Mouse (Mus musculus): ENCODE results near the gene Alyref. TPM values are rescaled to one million over a fixed set of nuclear protein-coding genes. Genes with fewer than 3 reads are reported as not detected.
A peak's percentile ranks its signal among the peaks of the same experiment; 100 is the strongest.
"Not testable (repeated sequence)": the region's sequence is repeated elsewhere in the genome, so short reads cannot be mapped to it uniquely, and the experiment has no call there.

Alyref gene
- total RNA-seq, 4 experiments from 2014 or later: 20.1 to 40.8 (median 35.8) TPM

DNA sequence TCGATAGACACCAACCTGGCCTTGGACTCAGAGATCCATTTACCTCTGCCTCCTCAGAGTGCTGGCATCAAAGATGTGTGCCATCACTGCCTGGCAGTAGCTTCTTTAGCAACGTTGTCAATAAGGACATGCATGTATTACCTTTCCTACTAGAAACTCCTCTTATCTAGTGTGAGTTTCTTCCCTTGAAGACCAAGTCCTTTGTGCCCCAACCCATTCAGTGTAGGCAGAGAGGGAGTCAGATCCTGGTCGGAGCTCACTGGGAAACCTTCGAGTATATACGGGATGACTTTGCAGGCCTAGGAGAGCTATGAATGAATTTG is 23.9 kb downstream of the Alyref start:
- no peak for DNase-seq (ENCODE audit: low spot score in 2 of 2)

GRCm38 (mm10) chr11:120573585-120574277 is 24.4 kb downstream of the Alyref start:
- no peak for DNase-seq (ENCODE audit: low spot score in 2 of 2)

DNA sequence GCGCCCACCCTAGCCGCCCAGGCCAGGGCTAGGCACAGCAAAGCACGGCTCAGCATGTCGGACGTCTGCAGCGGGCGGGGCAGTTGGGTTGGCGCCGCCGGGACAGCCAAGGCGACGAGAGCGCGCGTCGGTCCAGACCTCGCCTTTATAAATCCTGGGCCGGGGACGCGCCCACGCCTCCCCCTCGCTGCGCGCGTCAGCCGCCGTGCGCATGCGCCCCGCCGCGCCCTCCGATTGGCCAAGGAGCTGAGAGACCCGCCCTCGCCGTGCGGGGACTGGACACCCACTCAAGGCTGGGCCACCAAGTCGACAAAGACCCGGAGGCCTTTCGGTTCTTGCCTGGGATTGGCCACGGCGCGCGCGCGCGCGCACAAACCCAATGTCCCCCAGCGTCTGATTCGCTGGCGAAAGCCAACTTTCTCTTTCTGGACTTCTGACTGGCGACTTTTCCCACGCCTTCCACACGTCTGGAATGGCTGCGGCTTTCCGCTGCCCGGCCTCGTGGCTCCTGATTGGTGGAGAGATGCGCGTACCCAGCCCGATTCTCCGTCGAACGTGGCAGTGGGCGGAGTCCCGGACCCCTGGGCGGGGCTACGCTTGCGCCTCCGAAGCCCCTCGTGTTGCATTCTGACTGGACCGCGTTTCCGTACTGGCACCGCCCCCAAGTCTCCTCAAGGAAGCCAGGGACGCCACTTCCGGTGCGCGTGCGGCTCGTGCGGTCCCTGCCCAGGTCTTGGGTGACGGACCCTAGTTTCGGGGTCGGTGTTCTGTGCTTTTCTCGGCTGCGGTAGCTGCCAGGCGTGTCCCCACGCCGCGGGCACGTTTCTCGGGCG is 25.2 kb downstream of the Alyref start, which contains the start of gene P4hb:
TSS of gene P4hb (minus strand) at position 502 of the 833 bp plus-strand sequence.
- DNase-seq (ENCODE audit: low spot score in 2 of 2): peak; percentile 100

GRCm38 (mm10) chr11:120572417-120572751 is 25.8 kb downstream of the Alyref start:
- no peak for DNase-seq (ENCODE audit: low spot score in 2 of 2)

DNA sequence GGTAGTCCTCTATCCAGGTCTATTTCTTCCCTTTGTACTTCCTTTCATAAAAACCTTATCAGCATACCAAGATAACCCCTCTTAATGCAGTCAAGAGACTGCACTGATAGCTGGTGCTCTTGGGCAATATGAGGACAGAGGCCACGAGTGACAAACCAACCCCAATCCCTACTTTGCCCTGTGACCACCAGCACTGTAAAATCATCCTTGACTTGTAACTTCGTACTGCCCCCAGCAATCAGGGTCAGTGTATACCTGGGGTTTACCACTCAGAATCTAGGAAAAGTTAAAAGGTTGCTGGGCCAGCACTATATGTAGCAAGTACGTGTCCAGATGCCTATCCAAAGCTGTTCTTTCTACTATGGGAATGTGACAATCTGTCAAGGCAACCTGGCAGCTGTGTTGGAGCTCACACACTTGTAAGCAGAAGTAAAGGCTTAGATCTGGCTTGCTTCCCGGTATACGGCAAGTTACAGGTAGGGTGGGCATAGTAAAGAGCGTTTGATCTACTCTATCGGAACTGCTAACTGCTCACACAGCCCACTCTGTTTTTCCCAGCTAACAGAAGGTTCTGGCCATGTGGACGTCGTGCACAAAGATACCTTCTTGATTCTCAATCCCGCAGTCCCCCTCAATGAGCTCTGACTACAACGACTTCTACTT is 26.3 kb downstream of the Alyref start:
- DNase-seq (ENCODE audit: low spot score in 2 of 2): no peak

DNA sequence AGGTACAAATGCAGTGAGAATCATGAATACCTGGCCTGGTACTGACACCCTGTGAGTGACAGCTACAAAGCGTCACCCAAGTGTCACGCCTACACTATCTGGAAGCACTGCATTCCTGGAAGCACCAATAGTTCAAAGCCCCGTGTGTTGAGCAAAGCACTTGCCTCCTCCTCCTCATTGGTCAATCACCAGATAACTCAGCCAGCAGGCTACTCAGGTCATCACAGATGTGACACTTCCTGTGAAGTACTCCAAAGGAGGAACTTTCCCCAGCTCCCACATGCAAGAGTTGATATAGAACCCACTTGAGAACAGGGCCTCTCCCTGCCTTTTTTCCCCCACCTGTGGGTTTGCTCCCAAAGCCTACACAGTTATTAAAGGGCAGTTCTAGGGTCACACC is 27.0 kb downstream of the Alyref start:
- no peak for DNase-seq (ENCODE audit: low spot score in 2 of 2)

GRCm38 (mm10) chr11:120568324-120568723 is 29.8 kb downstream of the Alyref start:
- DNase-seq (ENCODE audit: low spot score in 2 of 2): no peak

DNA sequence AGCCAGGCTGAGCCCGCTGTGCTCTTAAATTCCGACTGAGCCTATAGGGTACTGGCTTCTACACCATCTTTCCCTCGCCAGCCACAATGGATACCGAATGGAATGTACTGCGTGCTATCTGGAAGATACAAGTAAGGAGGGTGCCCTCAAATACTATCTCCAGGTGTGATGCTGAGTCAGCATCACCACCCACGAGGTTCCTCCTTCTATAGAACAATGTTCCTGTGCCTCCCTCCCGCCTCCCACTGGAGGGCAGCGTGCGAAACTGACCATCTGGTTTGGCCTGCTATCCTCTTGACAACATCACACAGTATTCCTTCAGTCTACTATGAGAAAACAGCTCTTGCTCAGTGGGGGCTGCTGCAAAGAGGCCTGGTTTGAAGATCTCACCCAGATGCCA is 33.1 kb downstream of the Alyref start:
- no peak for DNase-seq (ENCODE audit: low spot score in 2 of 2)

DNA sequence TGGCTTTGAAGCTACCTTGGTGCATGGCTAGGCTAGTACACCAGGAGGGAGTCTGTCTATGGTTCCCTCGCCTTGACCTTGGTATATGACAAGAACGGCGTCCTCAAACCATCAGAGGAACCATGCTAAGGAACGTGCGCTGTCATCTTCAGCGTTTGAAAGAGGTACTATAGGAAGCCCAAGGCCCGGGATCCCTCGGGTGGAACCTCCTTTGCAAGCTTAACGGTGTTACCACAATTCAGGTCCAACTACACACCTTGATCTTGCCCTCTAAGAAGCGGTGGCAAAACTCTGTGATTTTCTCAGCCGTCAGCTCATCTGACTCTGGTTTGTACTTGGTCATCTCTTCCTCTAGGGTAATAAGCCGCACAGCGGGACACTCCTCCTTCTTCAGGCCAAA is 35.2 kb downstream of the Alyref start:
- DNase-seq (ENCODE audit: low spot score in 2 of 2): no peak

DNA sequence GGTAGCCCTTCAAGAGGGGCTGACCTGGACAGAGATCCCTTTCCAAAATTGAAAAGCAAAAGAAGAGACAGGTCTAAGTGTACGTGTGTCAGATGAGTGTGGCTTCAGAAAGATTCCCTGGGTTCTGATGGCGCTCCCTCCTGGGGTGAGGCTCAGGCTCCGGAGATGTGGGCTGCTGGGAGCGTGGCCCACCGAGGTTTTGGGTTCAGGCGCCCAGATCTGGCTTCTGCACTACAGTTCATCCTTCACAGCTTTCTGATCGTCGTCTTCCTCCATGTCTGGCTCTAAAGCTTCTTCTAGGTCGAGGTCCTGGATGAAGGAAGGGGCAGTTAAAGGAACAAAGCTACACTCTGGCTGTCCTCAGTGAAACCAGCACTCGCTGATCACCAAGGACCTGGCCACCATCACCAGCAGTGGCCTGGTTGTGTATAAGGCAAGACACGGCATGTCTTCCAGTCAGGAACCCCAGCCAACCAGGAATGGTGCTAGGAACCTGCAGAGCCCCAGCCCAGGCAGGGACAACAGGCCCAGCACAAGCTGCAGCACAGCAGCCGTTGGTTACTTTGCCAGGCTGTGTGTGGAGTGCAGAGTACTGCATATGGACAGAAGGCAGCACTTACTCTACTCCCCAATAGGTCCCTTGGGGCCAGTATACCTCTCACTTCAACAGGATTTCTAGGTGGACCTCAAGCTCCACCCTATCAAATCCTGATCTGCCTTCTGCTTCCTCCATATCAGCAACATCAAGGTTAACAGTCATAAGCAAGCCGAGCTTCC is 37.0 kb downstream of the Alyref start:
- no peak for DNase-seq (ENCODE audit: low spot score in 2 of 2)

GRCm38 (mm10) chr11:120558843-120559242 is 39.3 kb downstream of the Alyref start:
- DNase-seq (ENCODE audit: low spot score in 2 of 2): not testable (repeated sequence)

DNA sequence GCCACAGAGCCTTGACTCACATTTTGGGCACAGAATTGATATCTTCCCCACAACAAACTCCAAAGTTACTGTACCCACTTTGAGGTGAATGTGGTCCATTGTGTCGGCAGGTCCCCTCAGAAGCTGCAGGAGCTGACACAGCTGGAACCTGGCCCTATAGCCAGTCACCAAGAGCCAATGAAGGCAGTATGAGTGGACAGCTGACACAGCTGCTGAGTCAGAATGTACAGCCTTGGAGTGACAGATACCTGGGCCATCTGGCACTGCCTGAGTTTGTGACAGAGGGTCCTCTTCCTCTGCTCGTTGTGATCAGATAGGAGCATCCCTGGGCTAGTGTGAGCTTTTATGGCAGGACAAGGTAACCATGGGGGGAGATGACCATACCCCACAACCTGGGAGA is 42.9 kb downstream of the Alyref start:
- no peak for DNase-seq (ENCODE audit: low spot score in 2 of 2)

- no peak for DNase-seq (ENCODE audit: low spot score in 2 of 2)
These were observed 43.3 kb downstream of the Alyref start for GRCm38 (mm10) chr11:120554834-120555233.

GRCm38 (mm10) chr11:120552736-120553135 is 45.4 kb downstream of the Alyref start:
- no peak for DNase-seq (ENCODE audit: low spot score in 2 of 2)

GRCm38 (mm10) chr11:120550810-120551440 is 47.2 kb downstream of the Alyref start, which contains the start of gene Ppp1r27:
Gene Ppp1r27 (minus strand): TSS chr11:120551132.
- DNase-seq (ENCODE audit: low spot score in 2 of 2): peak; percentile 72 to 80

GRCm38 (mm10) chr11:120549986-120550809 is 48.0 kb downstream of the Alyref start:
- peak; percentile 35 to 54 for DNase-seq (ENCODE audit: low spot score in 2 of 2)

GRCm38 (mm10) chr11:120549168-120549945 is 48.8 kb downstream of the Alyref start, which contains the start of gene Mcrip1:
Gene Mcrip1 (minus strand): TSS chr11:120549727.
- DNase-seq (ENCODE audit: low spot score in 2 of 2): peak; percentile 84 to 92

- DNase-seq (ENCODE audit: low spot score in 2 of 2): no peak
These were observed 49.4 kb downstream of the Alyref start for GRCm38 (mm10) chr11:120548786-120549167.

GRCm38 (mm10) chr11:120548214-120548613 is 50.0 kb downstream of the Alyref start:
- no peak for DNase-seq (ENCODE audit: low spot score in 2 of 2)
